Mouse (Mus musculus) lung, embryonic 15.5 days (tissue): ENCODE measurements around the gene Jag2. TPM values are rescaled to one million over a fixed set of nuclear protein-coding genes. Genes with fewer than 3 reads are reported as not detected.

ENCODE experiments used
- ATAC-seq: fragments of 200-750 bp; cut with Nextera tagmentation; 2 replicates; pipeline ENCODE4 v1.8.0; 2017; ENCODE audit warnings: moderate number of reproducible peaks, borderline replicate concordance; ENCODE audit not compliant: low FRiP score, low TSS enrichment; ENCODE audit errors: extremely low read depth
- H3K27ac ChIP-seq: fragments of 300-500 bp; sonication (generic); 2 replicates; pipeline ENCODE4 v1.5.1; 2015; ENCODE audit warnings: moderate library complexity, mild to moderate bottlenecking, inconsistent platforms
- H3K27me3 ChIP-seq: fragments of 300-500 bp; sonication (generic); 2 replicates; pipeline ENCODE4 v1.6.1; 2015; ENCODE audit warnings: inconsistent platforms
- H3K36me3 ChIP-seq: fragments of 300-500 bp; sonication (generic); 2 replicates; pipeline ENCODE4 v1.6.1; 2015; ENCODE audit warnings: inconsistent platforms
- H3K4me1 ChIP-seq: fragments of 300-500 bp; sonication (generic); 2 replicates; pipeline ENCODE4 v1.6.1; 2015; ENCODE audit warnings: inconsistent platforms
- H3K4me2 ChIP-seq: fragments of 300-500 bp; sonication (generic); 2 replicates; pipeline ENCODE4 v1.6.1; 2015; ENCODE audit warnings: inconsistent platforms, mild to moderate bottlenecking, moderate library complexity
- H3K4me3 ChIP-seq: fragments of 300-500 bp; sonication (generic); 2 replicates; pipeline ENCODE4 v1.5.1; 2015; ENCODE audit warnings: mild to moderate bottlenecking, inconsistent platforms
- H3K9ac ChIP-seq: fragments of 300-500 bp; sonication (generic); 2 replicates; pipeline ENCODE4 v1.6.1; 2015; ENCODE audit warnings: inconsistent platforms
- H3K9me3 ChIP-seq: fragments of 300-500 bp; sonication (generic); 2 replicates; pipeline ENCODE4 v1.6.1; 2016; ENCODE audit warnings: inconsistent platforms
- WGBS: fragments of 180-500 bp; shearing (Covaris S2); methylation state at CpG from one replicate; pipeline ENCODE4 v1.1.7; 2015; 5-methylcytosine and 5-hydroxymethylcytosine counted together
- polyA plus RNA-seq: library from polyadenylated mRNA; unstranded; fragments of >200 nt; fragmentation: Nextera tagmentation; extraction: Ambion mirVana; gene quantifications from 2 replicates; pipeline ENCODE4 v1.2.1, GENCODE M21; 2015

Jag2 gene
- polyA plus RNA-seq, 1 experiment from 2014 or later, result 6.2 TPM

GRCm38 (mm10) chr12:112897522-112898212, 31.9 kb downstream of the Jag2 start:
- peak; percentile 74 for ATAC-seq
- no peak overlapping the region for H3K4me3 ChIP-seq
- H3K9me3 ChIP-seq, result no peaks in the 10 kb centered on the region
- WGBS, result 18% methylated on average over 16 of the region's 16 CpGs
- peaks cover 14% of the 10 kb centered on the region; the same call in 1 of the 2 replicates for H3K4me1 ChIP-seq
- no peaks in the 10 kb centered on the region for H3K36me3 ChIP-seq
- H3K4me2 ChIP-seq, result peak overlapping the region; percentile 7; the same call in 1 of the 2 replicates
- H3K27ac ChIP-seq, result peak overlapping the region; percentile 65
- no peaks in the 10 kb centered on the region; the same call in 1 of the 2 replicates for H3K27me3 ChIP-seq
- no peak overlapping the region for H3K9ac ChIP-seq

GRCm38 (mm10) chr12:112894969-112895368, 34.6 kb downstream of the Jag2 start:
- WGBS, result 58% methylated on average over 4 of the region's 4 CpGs
- H3K9me3 ChIP-seq, result no peaks in the 10 kb centered on the region
- H3K4me3 ChIP-seq, result no peak overlapping the region
- peak overlapping the region; percentile 76 for H3K27ac ChIP-seq
- peaks cover 14% of the 10 kb centered on the region; the same call in 1 of the 2 replicates for H3K4me1 ChIP-seq
- no peaks in the 10 kb centered on the region for H3K36me3 ChIP-seq
- H3K27me3 ChIP-seq, result no peaks in the 10 kb centered on the region
- 0 out of 2 replicates have a peak overlapping the region, but pooled peaks have one; percentile 13 for H3K9ac ChIP-seq
- peak overlapping the region; percentile 28; the same call in 1 of the 2 replicates for H3K4me2 ChIP-seq
- no peak for ATAC-seq

- Histone ChIP-seq H3K9ac (no peak overlapping the region), H3K4me3 (no peak overlapping the region), H3K4me2 (peak overlapping the region; percentile 19; the same call in 1 of the 2 replicates), H3K27me3 (no peaks in the 10 kb centered on the region), H3K27ac (peak overlapping the region; percentile 76; the same call in 1 of the 2 replicates), H3K36me3 (no peaks in the 10 kb centered on the region), H3K4me1 (peaks cover 14% of the 10 kb centered on the region; the same call in 1 of the 2 replicates), H3K9me3 (no peaks in the 10 kb centered on the region)
- 49% methylated on average over 11 of the region's 11 CpGs for WGBS
- ATAC-seq, result no peak
Measured at GRCm38 (mm10) chr12:112894303-112894884, 35.2 kb downstream of the Jag2 start.

GRCm38 (mm10) chr12:112885465-112885864, 44.1 kb downstream of the Jag2 start:
- H3K4me1 ChIP-seq, result no peaks in the 10 kb centered on the region
- no peak overlapping the region for H3K4me2 ChIP-seq
- no peaks in the 10 kb centered on the region for H3K27me3 ChIP-seq
- no peaks in the 10 kb centered on the region for H3K9me3 ChIP-seq
- H3K27ac ChIP-seq, result no peak overlapping the region
- H3K36me3 ChIP-seq, result no peaks in the 10 kb centered on the region
- no peak for ATAC-seq
- H3K4me3 ChIP-seq, result no peak overlapping the region
- H3K9ac ChIP-seq, result no peak overlapping the region
- 51% methylated on average over 7 of the region's 7 CpGs for WGBS

GRCm38 (mm10) chr12:112881301-112881815, 48.2 kb downstream of the Jag2 start:
- 59% methylated on average over 6 of the region's 6 CpGs for WGBS

GRCm38 (mm10) chr12:112880661-112881060, 48.9 kb downstream of the Jag2 start:
- H3K4me3 ChIP-seq, result no peak overlapping the region
- no peak for ATAC-seq
- H3K27me3 ChIP-seq, result peaks cover 32% of the 10 kb centered on the region
- no peaks in the 10 kb centered on the region for H3K9me3 ChIP-seq
- H3K4me1 ChIP-seq, result peaks cover 32% of the 10 kb centered on the region
- H3K4me2 ChIP-seq, result no peak overlapping the region
- no peak overlapping the region for H3K9ac ChIP-seq
- 67% methylated on average over 4 of the region's 4 CpGs for WGBS
- no peak overlapping the region for H3K27ac ChIP-seq
- no peaks in the 10 kb centered on the region for H3K36me3 ChIP-seq

More at GRCm38 (mm10) chr12:112881301-112881815, 48.2 kb downstream of the Jag2 start:
- Histone ChIP-seq H3K4me1 (peaks cover 25% of the 10 kb centered on the region), H3K27me3 (peaks cover 25% of the 10 kb centered on the region), H3K4me3 (no peak overlapping the region), H3K27ac (no peak overlapping the region), H3K9me3 (no peaks in the 10 kb centered on the region), H3K4me2 (no peak overlapping the region), H3K36me3 (no peaks in the 10 kb centered on the region), H3K9ac (no peak overlapping the region)
- ATAC-seq, result no peak

GRCm38 (mm10) chr12:112879731-112880130, 49.8 kb downstream of the Jag2 start:
- Histone ChIP-seq H3K9ac (no peak overlapping the region), H3K9me3 (no peaks in the 10 kb centered on the region), H3K36me3 (no peaks in the 10 kb centered on the region), H3K4me2 (no peak overlapping the region), H3K27me3 (peaks cover 41% of the 10 kb centered on the region), H3K4me1 (peaks cover 32% of the 10 kb centered on the region), H3K4me3 (no peak overlapping the region), H3K27ac (no peak overlapping the region)
- no peak for ATAC-seq
- WGBS, result 74% methylated on average over 5 of the region's 5 CpGs

GRCm38 (mm10) chr12:112877607-112878020, 52.0 kb downstream of the Jag2 start:
- H3K27me3 ChIP-seq, result peaks cover 62% of the 10 kb centered on the region
- H3K36me3 ChIP-seq, result no peaks in the 10 kb centered on the region
- peak; percentile 60 for ATAC-seq

GRCm38 (mm10) chr12:112877073-112877576, 52.5 kb downstream of the Jag2 start:
- no peaks in the 10 kb centered on the region for H3K36me3 ChIP-seq
- peaks cover 67% of the 10 kb centered on the region for H3K27me3 ChIP-seq
- 5% methylated on average over 17 of the region's 17 CpGs for WGBS
- H3K4me2 ChIP-seq, result peak overlapping the region; percentile 80
- H3K9me3 ChIP-seq, result no peaks in the 10 kb centered on the region
- H3K4me3 ChIP-seq, result peak overlapping the region; percentile 40
- H3K4me1 ChIP-seq, result peaks cover 42% of the 10 kb centered on the region
- ATAC-seq, result no peak
- H3K27ac ChIP-seq, result 0 out of 2 replicates have a peak overlapping the region, but pooled peaks have one; percentile 61
- H3K9ac ChIP-seq, result peak overlapping the region; percentile 34

More at GRCm38 (mm10) chr12:112877607-112878020, 52.0 kb downstream of the Jag2 start:
- H3K9me3 ChIP-seq, result no peaks in the 10 kb centered on the region
- peaks cover 42% of the 10 kb centered on the region for H3K4me1 ChIP-seq
- peak overlapping the region; percentile 40 for H3K4me3 ChIP-seq
- H3K9ac ChIP-seq, result peak overlapping the region; percentile 34
- H3K27ac ChIP-seq, result peak overlapping the region; percentile 61; the same call in 1 of the 2 replicates
- under 1% methylated on average over 36 of the region's 37 CpGs for WGBS
- H3K4me2 ChIP-seq, result peak overlapping the region; percentile 80

GRCm38 (mm10) chr12:112876332-112877072, 53.1 kb downstream of the Jag2 start:
- Histone ChIP-seq H3K4me3 (0 out of 2 replicates have a peak overlapping the region, but pooled peaks have one; percentile 40), H3K9ac (no peak overlapping the region), H3K4me2 (peak overlapping the region; percentile 80), H3K9me3 (no peaks in the 10 kb centered on the region), H3K27me3 (peaks cover 73% of the 10 kb centered on the region), H3K27ac (no peak overlapping the region), H3K4me1 (peaks cover 42% of the 10 kb centered on the region), H3K36me3 (no peaks in the 10 kb centered on the region)
- peak; percentile 19; the same call in 1 of the 2 replicates for ATAC-seq
- WGBS, result 7% methylated on average over 28 of the region's 28 CpGs
